Mouse (Mus musculus): ENCODE results near the gene Pten.
"Not testable (repeated sequence)": the region's sequence is repeated elsewhere in the genome, so short reads cannot be mapped to it uniquely, and the experiment has no call there.

The Pten gene

DNA sequence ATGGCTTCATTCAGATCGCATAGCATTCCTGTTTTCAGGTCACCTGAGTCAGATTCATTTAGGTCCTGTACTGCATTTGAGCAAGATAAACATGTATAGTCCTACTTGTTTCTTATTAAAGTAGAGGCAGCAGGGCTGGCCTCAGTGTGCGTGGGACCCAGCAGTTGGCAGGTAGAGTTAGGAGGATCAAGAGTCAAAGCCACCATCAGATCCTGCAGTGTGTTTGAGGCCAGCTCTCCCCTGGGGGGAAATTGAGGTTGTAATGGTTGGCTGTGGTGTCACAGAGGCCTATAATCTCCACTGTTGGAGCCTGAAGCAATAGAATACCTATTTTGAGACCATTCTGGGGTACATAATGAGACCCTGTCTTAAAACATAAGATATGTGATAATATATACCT is 50.3 kb downstream of the Pten start:
- no peak for DNase-seq (ENCODE audit: low read depth, low spot score)

DNA sequence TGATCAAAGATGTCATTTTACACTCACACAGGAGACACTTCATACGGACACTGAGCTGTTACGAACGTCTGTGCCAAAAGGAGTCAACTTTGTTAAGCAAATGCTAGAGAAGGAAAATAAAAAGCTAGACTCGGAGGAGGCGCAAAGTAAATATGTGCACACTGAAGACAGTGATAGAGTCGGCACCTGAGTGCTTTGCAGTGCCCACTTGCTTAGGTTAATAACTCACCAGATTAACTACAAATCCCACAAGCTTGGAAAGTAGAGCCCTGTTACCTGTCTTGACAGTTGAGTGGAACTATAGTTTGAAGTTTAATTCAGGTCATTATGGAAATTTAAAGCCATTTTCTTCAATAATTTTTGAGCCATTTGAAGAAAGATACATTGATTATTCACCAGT is 51.4 kb downstream of the Pten start:
- no peak for DNase-seq (ENCODE audit: low read depth, low spot score)

DNA sequence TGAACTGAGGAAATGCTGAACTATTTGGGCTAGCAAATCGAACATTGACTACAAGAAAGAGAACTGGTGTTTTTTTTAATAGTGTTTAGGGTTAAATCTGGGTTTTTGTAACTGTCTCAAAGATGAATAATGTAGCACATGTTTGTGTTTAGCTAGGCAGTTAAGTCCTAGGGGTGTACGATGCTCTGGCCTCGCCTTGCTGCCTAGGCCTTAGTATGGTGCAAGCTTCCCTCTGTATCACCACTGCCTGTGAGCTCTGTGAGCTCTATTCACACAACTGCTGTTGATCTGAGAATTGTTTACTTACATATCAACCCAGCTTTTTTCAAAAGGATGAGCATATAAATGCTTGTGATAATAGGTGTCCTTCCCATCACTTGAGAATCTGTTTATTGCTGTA is 51.8 kb downstream of the Pten start:
- no peak for DNase-seq (ENCODE audit: low read depth, low spot score)

DNA sequence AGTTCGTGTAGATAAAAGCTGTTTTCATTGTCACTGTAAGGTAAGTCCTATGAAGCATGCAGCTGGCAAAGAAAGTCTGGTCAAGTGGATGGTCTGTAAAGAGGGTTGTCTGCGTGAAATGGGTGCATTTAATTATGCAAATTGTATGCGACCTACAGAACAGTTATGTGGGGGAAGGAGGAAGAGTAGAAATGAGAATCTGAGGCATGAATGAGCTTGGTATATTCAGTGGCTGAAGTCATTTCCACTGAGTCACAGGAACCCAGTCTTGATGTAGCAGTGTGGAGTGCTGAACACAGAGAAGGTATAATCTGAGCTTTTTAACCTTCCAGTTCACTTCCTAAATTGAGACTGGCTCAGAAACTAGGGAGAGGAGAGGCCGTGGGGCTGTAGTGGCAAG is 61.5 kb downstream of the Pten start:
- DNase-seq (ENCODE audit: low read depth, low spot score), result no peak

DNA sequence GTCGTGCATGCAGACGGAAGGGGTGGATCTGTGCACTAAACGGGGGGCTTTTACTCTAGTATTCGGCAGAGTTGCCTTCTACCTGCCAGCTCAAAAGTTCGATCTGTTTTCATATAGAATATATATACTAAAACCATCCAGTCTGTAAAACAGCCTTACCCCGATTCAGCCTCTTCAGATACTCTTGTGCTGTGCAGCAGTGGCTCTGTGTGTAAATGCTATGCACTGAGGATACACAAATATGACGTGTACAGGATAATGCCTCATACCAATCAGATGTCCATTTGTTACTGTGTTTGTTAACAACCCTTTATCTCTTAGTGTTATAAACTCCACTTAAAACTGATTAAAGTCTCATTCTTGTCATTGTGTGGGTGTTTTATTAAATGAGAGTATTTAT is 65.7 kb downstream of the Pten start:
- DNase-seq (ENCODE audit: low read depth, low spot score), result not testable (repeated sequence)

DNA sequence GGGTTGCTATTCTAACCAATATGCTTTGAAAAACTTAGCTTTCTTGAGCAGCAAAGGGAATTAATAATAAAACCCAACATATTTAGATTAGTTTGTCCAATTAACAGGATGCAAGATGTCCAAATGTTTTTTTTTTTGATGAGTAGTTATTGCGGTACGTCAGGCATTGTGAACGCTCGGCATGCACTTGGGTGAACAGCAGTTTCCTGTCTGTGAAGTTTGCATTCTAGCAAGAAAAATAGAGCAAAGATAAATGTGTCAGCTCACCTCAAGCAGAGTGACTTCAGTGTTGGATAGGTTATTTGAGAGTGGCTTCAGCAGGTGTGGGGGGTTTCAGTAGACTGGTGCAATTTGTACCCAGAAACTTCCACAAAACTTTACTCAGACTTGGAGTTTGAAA is 69.3 kb downstream of the Pten start:
- DNase-seq (ENCODE audit: low read depth, low spot score), result no peak

DNA sequence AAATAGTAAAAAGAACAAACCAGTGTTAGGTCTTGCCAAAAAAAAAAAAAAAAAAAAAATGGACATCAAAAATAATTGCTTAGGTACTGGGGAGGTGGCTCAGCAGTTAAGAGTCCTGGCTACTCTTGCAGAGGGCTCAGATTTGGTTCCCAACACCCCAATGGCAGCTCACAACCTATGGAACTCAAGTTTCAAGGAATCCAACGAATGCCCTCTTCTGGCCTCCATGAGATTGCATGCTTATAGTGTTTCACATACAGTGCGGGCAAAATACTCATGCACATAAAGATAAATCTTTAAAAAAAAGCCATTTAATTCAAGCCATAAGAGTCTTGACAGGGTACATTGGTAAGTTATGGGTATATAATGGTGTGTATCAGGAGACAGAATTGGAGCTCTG is 72.6 kb downstream of the Pten start:
- peak; percentile 44 for DNase-seq (ENCODE audit: low read depth, low spot score)

DNA sequence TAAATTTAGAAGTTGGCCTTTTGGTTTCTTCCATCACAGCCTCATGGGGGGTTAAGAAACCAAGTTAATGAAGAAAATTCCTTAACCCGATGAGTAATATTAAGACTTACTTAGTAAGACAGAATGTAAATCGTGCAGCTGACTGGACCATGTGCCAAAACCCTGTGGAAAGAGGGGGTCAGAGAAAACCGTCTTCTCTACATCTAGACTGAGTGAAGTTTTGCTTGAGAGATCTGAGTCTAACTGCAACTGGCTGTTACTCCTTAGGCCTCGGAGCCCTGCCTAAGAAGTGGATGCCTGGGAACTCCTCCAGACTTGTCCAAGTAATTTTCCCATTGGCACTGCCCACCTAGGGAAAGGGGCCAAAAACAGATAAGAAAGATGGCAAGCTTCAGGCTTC is 74.0 kb downstream of the Pten start:
- no peak for DNase-seq (ENCODE audit: low read depth, low spot score)

DNA sequence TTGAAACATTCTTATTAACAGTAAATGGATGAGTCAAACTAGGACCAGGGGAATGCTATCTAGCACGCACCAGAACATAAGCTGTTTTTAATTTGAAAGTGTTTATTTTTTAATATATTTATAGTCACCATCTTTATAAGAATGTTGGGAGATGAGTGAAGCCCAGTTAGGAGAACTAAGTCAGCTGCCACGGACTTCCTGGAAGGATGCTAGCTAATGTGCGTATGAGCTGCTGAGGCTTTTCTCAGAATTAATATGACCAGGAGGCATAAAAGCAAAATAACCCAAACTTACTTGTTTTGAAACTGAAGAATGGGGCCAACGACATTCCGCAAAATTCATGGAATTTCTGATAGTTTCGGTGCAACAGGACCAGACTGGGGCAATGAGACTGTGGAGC is 83.2 kb downstream of the Pten start:
- peak; percentile 62 for DNase-seq (ENCODE audit: low read depth, low spot score)

DNA sequence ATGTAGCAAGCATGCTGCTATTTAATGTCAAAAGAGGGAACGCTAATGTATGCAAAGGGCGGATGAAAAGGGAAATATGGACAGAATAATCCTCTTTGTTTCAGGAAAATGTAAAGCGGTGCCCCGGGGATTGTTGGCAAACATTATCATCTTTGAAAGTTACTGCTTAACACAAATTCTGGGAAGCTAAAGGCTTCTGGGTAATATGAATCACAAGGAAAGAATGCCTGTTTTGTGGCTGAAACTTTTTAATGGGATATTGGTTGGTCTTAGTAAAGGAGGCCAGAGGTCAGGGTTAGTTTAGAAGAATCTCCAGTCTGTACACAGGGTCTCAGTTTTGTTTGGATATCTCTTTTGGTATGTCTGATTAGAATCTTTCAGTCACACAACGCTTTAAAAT is 87.2 kb downstream of the Pten start:
- peak; percentile 77 for DNase-seq (ENCODE audit: low read depth, low spot score)

DNA sequence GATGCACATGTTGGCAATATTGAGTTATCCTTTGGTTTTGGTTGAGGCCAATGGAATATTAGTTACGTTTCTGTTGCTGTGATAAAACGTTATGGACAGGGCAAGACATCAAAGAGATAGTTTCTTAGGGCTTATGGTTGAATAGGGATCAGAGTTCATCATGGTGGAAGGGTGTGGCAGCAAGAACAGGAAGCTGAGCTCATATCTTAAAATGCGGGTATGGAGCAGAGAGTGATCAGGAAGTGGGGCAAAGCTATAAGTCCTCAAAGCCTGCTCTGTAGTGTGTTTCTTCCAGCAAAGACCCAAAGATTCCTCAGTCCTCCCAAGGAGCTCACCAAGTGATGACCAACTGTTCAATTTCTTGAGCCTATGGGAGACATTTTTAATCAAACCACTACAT is 90.7 kb downstream of the Pten start:
- no peak for DNase-seq (ENCODE audit: low read depth, low spot score)

DNA sequence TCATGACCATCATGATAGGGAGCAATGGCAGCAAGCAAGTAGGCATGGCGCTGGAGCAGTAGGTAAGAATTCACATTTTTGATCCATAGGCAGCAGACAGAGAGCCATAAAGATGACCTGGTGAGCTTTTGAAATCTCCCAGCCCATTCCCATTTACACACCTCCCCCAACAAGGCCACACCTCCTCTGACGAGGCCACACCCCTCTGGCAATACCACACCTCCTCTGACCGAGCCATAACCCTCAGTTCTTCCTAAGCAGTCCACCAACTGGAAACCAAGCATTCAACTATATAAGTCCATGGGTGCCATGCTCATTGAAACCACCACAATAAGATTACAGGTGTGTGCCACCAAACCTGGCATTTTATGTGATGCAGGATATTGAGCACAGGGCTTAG is 95.0 kb downstream of the Pten start:
- no peak for DNase-seq (ENCODE audit: low read depth, low spot score)

DNA sequence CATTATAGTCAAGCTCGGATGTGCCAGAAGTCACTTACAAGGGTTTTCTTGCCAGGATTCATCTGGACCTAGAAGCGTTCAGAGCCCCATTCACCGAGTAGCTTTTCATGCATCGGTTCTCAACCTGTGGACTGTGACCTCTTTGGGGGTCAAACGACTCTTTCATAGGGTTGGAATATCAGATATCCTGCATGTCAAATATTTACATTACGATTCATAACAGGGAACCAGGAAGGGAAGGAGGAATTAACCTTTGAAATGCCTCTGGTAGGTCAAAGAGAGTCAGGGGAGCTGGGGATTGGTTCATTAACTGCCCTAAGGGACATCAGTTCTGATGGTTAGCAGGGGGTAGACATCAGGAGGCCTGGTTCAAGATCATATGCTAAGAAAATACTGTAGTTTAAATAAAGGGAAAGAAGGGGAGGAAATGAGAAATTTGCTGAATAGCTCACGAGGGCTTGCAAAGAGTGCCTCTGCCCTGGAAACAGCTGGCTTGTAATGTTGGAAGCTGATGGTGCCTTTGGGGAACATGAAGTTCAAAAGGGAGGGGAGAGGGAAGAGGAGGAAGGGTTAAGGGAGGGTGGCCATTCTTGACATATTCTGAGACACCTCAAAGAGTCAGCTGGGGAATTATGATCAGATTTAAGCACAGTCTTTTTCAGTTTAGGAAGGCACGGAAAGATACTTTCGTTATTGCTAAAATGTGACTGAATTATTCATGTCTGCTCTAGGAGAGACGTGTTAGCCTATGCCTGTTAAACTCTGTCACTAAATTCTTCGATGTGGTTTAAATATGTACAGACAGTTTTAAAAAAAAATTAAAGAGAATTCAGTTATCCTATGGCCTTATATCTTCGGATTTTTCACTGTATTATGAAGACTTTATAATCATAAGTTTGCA is 104.6 kb downstream of the Pten start:
- DNase-seq (ENCODE audit: low read depth, low spot score), result no peak

DNA sequence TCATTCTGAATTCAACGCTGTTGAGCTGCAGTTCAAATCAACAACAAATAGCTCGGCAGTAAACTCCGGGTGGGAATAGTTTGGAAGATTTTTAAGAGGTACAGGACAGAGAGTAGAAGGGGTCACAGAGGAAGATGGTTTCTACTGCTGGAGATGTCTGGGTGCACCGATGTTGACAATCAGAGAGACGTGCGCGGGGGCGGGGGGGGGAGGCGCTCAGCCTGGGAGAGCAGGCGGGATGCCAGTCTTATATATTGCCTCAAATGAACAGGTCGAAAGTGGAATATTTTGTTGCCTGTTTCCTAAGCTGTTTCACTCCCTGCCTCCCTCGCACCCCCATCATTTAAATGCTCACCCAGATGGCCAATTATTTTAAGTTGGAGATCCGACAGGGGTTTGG is 109.5 kb downstream of the Pten start:
- DNase-seq (ENCODE audit: low read depth, low spot score), result no peak

DNA sequence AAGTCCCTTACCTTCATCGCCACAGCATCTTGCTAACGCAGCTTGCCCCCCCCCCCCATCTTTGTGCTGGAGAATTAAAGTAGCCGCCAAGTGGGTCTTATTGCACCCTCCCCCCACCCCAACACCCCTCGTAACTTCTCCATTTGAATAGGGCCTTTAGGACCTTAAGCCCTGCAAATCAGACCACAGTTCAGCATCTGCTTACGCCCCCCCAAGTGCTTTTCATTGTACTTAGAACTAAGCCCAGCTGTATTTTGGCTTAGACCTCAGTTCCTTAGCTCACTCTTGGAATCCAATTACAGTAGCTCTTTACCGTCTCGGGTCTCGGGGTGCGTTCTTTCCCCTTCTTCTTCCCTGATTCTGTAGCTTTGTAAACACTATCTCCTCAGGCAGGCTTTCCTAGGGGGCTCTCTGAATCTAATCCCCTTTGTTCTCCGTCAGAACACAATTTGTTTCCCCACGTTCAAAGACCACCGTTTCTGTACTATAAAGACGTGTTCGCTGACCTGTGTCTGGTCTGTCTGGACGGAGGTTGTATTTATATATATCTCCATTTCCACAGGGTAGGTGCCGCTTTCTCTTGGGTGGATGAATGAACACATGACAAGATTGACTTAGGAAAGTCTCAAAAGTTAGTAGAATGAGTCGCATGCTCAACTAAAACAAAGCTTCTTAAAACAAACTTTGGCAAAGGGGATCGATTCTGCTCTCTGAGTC is 110.0 kb downstream of the Pten start:
- DNase-seq (ENCODE audit: low read depth, low spot score), result no peak

DNA sequence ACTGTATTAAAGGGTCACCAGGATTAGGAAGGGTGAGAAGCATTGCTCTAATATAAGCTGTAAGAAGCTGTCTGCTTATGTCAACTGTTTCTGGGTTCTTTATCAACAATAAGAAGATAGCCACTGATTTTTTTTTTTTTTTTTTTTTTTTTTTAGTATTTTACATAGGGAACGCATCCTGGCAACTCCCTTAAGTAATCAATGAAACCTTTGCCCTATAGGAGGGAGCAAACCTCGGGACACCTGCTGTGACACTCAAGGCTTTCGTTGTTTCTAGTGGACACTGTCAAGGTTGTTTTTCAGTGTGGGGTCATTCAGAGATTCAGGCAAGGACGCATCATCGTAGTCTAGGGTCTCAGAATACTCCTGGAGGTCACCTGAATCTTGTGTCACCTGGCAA is 111.3 kb downstream of the Pten start:
- DNase-seq (ENCODE audit: low read depth, low spot score), result no peak

DNA sequence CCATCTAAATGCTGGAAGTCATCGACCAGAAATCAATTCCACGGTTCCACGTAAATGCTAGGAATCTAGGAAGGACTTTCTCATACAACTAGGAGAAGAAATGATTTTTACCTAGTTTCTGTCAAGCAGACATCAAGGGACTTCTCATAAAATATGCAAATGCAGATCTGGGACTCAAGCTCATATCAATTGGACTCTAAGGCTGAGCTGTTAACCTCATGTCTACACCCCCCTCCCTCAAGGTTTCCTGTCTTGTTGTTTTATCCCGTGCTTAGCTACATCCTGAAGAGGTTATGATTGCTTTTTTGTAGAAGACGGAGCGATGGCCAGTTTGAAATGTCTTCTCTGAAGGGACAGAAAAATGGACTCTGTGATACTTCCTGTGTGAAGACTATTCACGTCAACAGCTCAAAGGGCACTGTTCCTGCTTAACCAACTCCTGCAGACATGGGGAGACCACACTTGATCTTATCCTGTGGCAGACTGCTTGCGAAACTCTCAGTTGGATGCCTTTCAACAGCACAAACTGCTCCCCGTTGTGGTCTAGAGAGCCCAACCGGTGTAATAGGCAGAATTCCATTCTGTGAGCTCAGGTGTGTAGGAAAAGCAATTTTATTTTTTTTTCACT is 111.9 kb downstream of the Pten start:
- peak; percentile 83 for DNase-seq (ENCODE audit: low read depth, low spot score)

DNA sequence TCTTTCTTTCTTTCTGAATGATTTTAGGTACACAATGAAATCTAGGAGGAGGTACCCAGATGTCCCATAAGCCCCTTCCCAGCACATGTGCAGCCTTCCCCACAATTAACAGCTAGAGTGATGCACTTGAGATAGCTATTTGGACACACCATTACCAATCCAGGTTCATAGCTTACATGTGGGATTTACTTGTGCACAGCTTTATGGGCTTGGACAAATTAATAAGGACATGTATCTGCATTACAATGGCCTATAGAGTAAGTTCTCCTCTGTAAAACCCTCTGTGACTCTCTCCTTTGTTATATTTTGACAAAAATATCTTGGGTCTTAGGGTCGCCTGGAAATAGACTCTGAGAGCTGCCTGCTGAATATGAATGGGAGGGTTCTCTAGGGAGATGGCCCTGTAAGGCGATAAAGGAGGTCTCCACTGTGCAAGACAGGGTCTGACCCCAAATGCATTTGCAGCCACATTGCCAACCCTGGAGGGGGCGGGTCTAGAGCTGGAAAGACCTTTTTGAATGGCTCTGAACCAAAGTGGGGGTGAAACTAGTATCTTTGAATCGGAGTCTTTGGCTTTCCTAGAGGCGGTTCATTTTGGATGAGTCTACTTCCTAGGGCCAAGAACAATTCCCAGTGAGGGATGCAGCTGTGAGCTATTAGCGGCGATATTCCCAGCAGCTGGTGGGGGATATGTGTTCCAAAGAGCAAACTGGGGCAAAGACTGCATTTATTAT is 116.8 kb downstream of the Pten start:
- DNase-seq (ENCODE audit: low read depth, low spot score), result no peak
